Mouse (Mus musculus) limb, embryonic 14.5 days (tissue): ENCODE measurements around the gene Ttll8. TPM values are rescaled to one million over a fixed set of nuclear protein-coding genes. Genes with fewer than 3 reads are reported as not detected.
A peak's percentile ranks its signal among the peaks of the same experiment; 100 is the strongest.

ENCODE experiments used
- ATAC-seq: fragments of 200-750 bp; cut with Nextera tagmentation; 2 replicates; pipeline ENCODE4 v1.8.0; 2017; ENCODE audit warnings: low read depth, moderate number of reproducible peaks, moderate TSS enrichment; ENCODE audit not compliant: low FRiP score
- DNase-seq: peaks from one replicate; pipeline ENCODE4 v3.0.0-alpha.2; 2015; ENCODE audit warnings: low spot score
- H3K27ac ChIP-seq: fragments of 300-500 bp; sonication (generic); replicated peaks from 2 replicates; pipeline ENCODE4 v1.5.1; 2014; ENCODE audit warnings: low read depth, mild to moderate bottlenecking, low read length, moderate library complexity, mixed read lengths
- H3K27me3 ChIP-seq: fragments of 300-500 bp; sonication (generic); 2 replicates; pipeline ENCODE4 v1.6.1; 2014; ENCODE audit warnings: low read length, mixed read lengths; ENCODE audit not compliant: control insufficient read depth, insufficient read depth
- H3K36me3 ChIP-seq: fragments of 300-500 bp; sonication (generic); 2 replicates; pipeline ENCODE4 v1.6.1; 2014; ENCODE audit warnings: mild to moderate bottlenecking, low read length, moderate library complexity, mixed read lengths; ENCODE audit not compliant: control insufficient read depth, insufficient read depth
- H3K4me1 ChIP-seq: fragments of 300-500 bp; sonication (generic); 2 replicates; pipeline ENCODE4 v1.6.1; 2014; ENCODE audit warnings: antibody characterized with exemption, low read length, mixed read lengths; ENCODE audit not compliant: control insufficient read depth, insufficient read depth
- H3K4me2 ChIP-seq: fragments of 300-500 bp; sonication (generic); replicated peaks from 2 replicates; pipeline ENCODE4 v1.6.1; 2014; ENCODE audit warnings: low read depth, mild to moderate bottlenecking, low read length, moderate library complexity; ENCODE audit not compliant: severe bottlenecking
- H3K4me3 ChIP-seq: fragments of 300-500 bp; sonication (generic); replicated peaks from 2 replicates; pipeline ENCODE4 v1.5.1; 2014; ENCODE audit warnings: low read length
- H3K9ac ChIP-seq: fragments of 300-500 bp; sonication (generic); 2 replicates; pipeline ENCODE4 v1.6.1; 2014; ENCODE audit warnings: mild to moderate bottlenecking, low read depth, low read length, moderate library complexity; ENCODE audit not compliant: severe bottlenecking
- H3K9me3 ChIP-seq: fragments of 300-500 bp; sonication (generic); 2 replicates; pipeline ENCODE4 v1.6.1; 2016; ENCODE audit warnings: low read length; ENCODE audit not compliant: control insufficient read depth
- POLR2A ChIP-seq: fragments of 200-500 bp; IDR thresholded peaks from 2 replicates; pipeline ENCODE4 v1.8.0; 2012; ENCODE audit warnings: inconsistent platforms, mild to moderate bottlenecking, moderate library complexity, borderline replicate concordance; ENCODE audit not compliant: insufficient read depth, insufficient read length; ENCODE audit errors: extremely low read depth
- WGBS: fragments of 180-500 bp; shearing (Covaris S2); extraction: QIAGEN DNeasy Blood & Tissue Kit; methylation state at CpG from one replicate; pipeline ENCODE4 v1.1.7; 2014; 5-methylcytosine and 5-hydroxymethylcytosine counted together
- polyA plus RNA-seq, 2 experiments: library from polyadenylated mRNA; depleted of rRNA in 1 of 2; stranded (reverse) in 1 of 2; unstranded in 1 of 2; fragments of >200 nt; fragmentation: Nextera tagmentation in 1 of 2; extraction: Ambion mirVana in 1 of 2; gene quantifications; 2 replicates each; pipeline versions ENCODE4 v1.2.1 to v1.2.3; 2012 to 2014

The Ttll8 gene
- polyA plus RNA-seq, 2 experiments, result 0.08 TPM; not detected in 1

DNA sequence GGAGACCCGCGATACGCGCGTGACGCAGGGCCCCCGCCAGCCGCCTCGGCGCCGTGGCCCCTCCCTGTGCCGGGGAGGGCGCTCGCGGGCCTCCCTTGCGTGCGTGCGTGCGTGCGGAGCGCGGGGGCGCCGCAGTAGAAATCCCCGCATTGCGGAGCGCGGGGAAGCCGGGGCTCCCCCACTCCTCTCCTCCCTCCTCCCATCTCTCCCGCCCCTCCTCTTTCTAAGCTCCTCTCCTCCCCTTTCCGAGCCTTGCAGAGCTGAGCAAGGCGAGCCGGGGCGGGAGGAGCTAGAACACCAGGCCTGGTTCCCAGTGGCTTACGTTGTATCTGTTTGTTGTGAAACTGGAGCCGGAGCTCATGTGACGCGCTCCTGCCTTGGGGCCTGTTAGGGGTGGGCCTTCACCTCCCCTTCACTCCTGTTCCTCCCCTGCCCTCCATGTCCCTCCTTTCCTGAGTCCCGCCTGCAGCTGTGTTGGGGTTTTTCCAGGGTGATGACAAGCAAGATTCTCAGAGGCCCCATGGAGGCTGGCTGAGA lies 90.5 kb downstream of the Ttll8 start:
- peak overlapping the region; percentile 70 for H3K4me3 ChIP-seq
- peak overlapping the region; percentile 75 for H3K9ac ChIP-seq
- H3K4me2 ChIP-seq, result peak overlapping the region; percentile 93
- H3K27ac ChIP-seq, result peak overlapping the region; percentile 63
- WGBS, result 0% methylated on average over 19 of the region's 39 CpGs
- H3K9me3 ChIP-seq, result no peaks in the 10 kb centered on the region
- DNase-seq (peak; percentile 97), ATAC-seq (peak; percentile 87)
- no peaks in the 10 kb centered on the region for H3K27me3 ChIP-seq
- no peak for TF ChIP-seq POLR2A
- H3K4me1 ChIP-seq, result peaks cover 28% of the 10 kb centered on the region
- peaks cover 26% of the 10 kb centered on the region for H3K36me3 ChIP-seq

GRCm38 (mm10) chr15:88862881-88863694 lies 91.1 kb downstream of the Ttll8 start:
- WGBS, result under 1% methylated on average over 83 of the region's 98 CpGs
- DNase-seq (no peak), ATAC-seq (no peak)
- Histone ChIP-seq H3K9me3 (no peaks in the 10 kb centered on the region), H3K4me1 (peaks cover 28% of the 10 kb centered on the region), H3K9ac (peak overlapping the region; percentile 75), H3K27ac (peak overlapping the region; percentile 94; the same call in 1 of the 2 replicates), H3K27me3 (no peaks in the 10 kb centered on the region), H3K4me2 (peak overlapping the region; percentile 93), H3K36me3 (peaks cover 26% of the 10 kb centered on the region), H3K4me3 (peak overlapping the region; percentile 70)
- TF ChIP-seq POLR2A, result no peak

DNA sequence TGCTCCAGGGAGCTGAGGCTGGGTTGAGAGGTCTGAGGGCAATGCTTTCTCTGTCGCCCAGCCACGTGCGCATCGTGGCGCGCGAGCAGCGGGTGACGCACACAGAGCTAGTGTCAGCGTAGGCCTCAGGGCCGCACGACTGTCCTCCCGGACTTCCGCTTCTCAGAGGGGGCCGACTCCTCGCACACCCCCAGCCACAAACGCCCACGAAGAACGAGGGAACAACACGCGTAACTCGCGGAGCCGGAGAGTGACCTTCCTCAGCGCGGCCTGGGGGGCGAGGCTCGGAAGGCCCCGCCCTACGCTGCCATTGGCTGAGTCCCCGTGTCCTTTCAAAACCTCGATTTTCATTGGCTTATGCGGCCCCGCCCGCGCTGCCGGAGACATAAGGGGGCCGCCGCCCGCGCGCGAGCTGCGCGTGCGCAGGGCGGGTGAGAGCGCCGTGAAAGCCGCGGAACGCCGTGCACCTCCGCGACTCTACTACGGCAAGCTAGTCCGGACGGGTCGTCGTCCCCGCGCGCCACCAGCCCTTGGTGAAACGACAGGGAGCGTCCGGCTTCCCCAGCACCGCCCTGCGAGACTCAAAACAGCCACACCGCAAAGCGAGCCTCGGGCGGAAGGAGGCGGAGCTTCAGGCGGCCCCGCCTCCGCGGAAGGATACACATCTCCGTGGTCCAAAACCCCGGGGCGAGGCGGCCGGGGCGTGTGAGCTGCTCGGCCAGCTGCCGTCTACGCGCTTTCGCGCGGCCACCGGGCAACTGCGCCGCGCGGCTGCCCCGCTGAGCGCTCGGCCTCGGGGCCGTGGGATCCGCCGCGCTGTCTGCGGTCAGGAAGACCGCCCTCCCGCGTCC lies 92.2 kb downstream of the Ttll8 start, which contains the start of gene Pim3:
Gene Pim3 (plus strand): TSS at position 415 of the 851 bp plus-strand sequence.
- H3K36me3 ChIP-seq, result peaks cover 26% of the 10 kb centered on the region
- H3K4me2 ChIP-seq, result peak within 1 kb of the TSS; percentile 93
- ATAC-seq (peak; percentile 88), DNase-seq (peak; percentile 97)
- H3K4me1 ChIP-seq, result peaks cover 22% of the 10 kb centered on the region
- H3K27ac ChIP-seq, result peak within 1 kb of the TSS; percentile 94
- H3K9ac ChIP-seq, result peak within 1 kb of the TSS; percentile 75
- peak within 1 kb of the TSS; percentile 70 for H3K4me3 ChIP-seq
- peak; percentile 83 for TF ChIP-seq POLR2A
- H3K9me3 ChIP-seq, result no peaks in the 10 kb centered on the region
- no peaks in the 10 kb centered on the region for H3K27me3 ChIP-seq
- under 1% methylated on average over 74 of the region's 107 CpGs for WGBS

- ATAC-seq, result no peak
- Histone ChIP-seq H3K4me2 (no peak overlapping the region), H3K27me3 (no peaks in the 10 kb centered on the region), H3K4me1 (peaks cover 23% of the 10 kb centered on the region), H3K27ac (no peak overlapping the region), H3K9ac (no peak overlapping the region), H3K4me3 (no peak overlapping the region), H3K9me3 (no peaks in the 10 kb centered on the region), H3K36me3 (peaks cover 17% of the 10 kb centered on the region)
- TF ChIP-seq POLR2A, result no peak
- 95% methylated on average over 3 of the region's 3 CpGs for WGBS
- DNase-seq, result no peak
These were observed 93.4 kb downstream of the Ttll8 start for GRCm38 (mm10) chr15:88860781-88861180.

DNA sequence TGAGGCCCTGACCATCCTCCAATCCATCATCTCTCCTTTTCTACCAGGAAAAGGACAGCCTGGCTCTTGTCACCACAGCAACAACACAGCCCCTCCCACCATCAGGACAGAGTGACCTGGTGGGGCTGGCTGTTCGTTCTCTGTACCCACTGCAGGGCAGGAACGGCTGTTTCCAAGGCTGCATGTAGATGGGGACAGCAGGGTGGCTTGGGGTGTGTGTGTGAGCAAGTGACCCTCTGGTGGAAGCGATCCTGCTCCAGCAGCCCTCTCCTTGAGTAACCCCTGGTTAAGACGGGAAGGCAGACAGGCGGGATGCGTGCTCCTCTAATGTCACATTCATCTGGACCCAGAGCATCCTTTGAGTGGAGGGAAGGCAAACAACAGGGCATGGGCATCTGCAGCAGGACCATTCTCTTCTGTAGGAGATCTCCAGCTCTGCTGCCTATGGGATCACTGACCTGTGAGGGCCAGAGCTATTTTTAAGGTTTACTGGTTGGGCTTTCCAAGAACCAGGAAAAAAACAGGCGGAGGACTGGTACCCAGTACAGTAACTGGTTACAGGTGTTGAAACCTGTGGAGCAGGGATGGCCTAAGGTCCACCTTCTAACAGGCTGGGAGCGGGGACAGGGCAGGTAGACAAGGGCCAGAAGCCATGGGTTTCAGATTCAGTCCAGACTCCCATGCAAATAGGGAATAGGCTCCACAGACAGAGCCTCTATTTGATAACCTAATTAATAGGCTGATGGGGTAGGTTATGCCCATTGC lies 94.8 kb downstream of the Ttll8 start:
- peaks cover 26% of the 10 kb centered on the region for H3K4me1 ChIP-seq
- TF ChIP-seq POLR2A, result no peak
- WGBS, result 64% methylated on average over 8 of the region's 8 CpGs
- H3K4me2 ChIP-seq, result no peak overlapping the region
- no peak overlapping the region for H3K9ac ChIP-seq
- H3K9me3 ChIP-seq, result no peaks in the 10 kb centered on the region
- DNase-seq, result no peak
- H3K27ac ChIP-seq, result no peak overlapping the region
- ATAC-seq, result no peak
- H3K36me3 ChIP-seq, result peaks cover 3% of the 10 kb centered on the region
- H3K4me3 ChIP-seq, result no peak overlapping the region
- H3K27me3 ChIP-seq, result no peaks in the 10 kb centered on the region
